Mouse (Mus musculus) A20 (cell line): Measurements from ENCODE around the gene Npdc1.

ENCODE experiments used
- DNase-seq: peaks from one replicate; pipeline ENCODE4 v3.0.0-alpha.2; 2011; ENCODE audit warnings: low read depth, low spot score

Gene Npdc1

GRCm38 (mm10) chr2:25430395-25431233 lies 31.5 kb downstream of the Npdc1 start:
- DNase-seq = peak; percentile 68

GRCm38 (mm10) chr2:25431308-25431855 lies 32.2 kb downstream of the Npdc1 start:
- DNase-seq = no peak

GRCm38 (mm10) chr2:25432326-25433098 lies 33.4 kb downstream of the Npdc1 start:
- DNase-seq = no peak

- DNase-seq = no peak
These were observed 34.0 kb downstream of the Npdc1 start for GRCm38 (mm10) chr2:25433101-25433500.

GRCm38 (mm10) chr2:25434292-25434691 lies 35.1 kb downstream of the Npdc1 start:
- no peak for DNase-seq

- DNase-seq = no peak
These were observed 37.2 kb downstream of the Npdc1 start for GRCm38 (mm10) chr2:25436286-25436820.

- DNase-seq = no peak
These were observed 41.9 kb downstream of the Npdc1 start for GRCm38 (mm10) chr2:25441067-25441466.

- DNase-seq = no peak
These were observed 43.5 kb downstream of the Npdc1 start for GRCm38 (mm10) chr2:25442682-25443081.

- peak; percentile 29 for DNase-seq
These were observed 51.9 kb downstream of the Npdc1 start for GRCm38 (mm10) chr2:25450853-25451647.

GRCm38 (mm10) chr2:25452951-25453350 lies 53.8 kb downstream of the Npdc1 start:
- no peak for DNase-seq

- no peak for DNase-seq
These were observed 57.2 kb downstream of the Npdc1 start, which contains the start of gene Clic3 for GRCm38 (mm10) chr2:25456205-25456953. Clic3 (plus strand) TSS chr2:25456838.

GRCm38 (mm10) chr2:25457022-25457896 lies 58.1 kb downstream of the Npdc1 start:
- no peak for DNase-seq

- no peak for DNase-seq
These were observed 59.8 kb downstream of the Npdc1 start for GRCm38 (mm10) chr2:25458911-25459310.
